Mouse (Mus musculus) embryo, embryonic 11 days (tissue): ENCODE data around the gene Gtpbp3.

Source experiments
- DNase-seq: peaks from one replicate; pipeline ENCODE4 v3.0.0-alpha.2; 2015

Gene Gtpbp3

DNA sequence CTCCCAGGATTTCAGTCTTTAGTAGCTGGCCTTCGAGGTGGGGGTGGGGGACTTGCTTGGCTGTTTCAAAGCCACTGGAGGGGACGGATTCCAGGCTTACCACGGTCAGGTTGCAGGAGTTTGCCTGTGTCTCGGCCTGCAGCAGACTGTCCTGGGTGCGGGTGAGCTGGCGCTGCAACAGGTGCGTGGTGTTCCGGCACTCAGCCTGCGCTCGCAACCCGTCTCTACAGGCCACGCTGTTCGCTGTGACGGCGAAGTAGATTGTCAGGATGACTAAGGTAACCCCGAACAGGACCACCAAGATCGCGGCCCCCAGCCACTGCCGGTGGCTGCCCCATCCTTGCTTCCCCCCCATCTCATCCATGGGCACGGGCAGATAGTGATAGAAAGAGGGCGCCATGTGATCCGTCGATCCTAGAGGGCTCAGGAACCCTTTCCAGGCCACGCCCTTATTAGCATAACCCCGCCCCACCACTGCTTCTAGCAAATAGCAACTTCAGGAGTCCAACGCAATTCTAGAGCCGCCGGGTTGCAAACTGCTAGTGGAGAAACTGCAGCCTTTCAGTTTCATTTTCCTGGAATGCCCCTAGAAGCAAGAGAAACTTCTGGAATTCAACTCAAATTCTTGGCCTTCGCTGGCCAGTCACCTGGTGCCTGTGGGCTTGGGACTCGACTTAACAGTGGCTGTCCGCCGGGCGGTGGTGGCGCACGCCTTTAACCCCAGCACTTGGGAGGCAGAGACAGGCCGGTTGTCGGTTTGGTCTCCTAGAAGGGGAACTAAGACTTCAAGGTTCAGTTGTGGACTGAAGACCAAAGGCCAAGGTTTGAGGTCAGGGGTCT, 49.3 kb downstream of the Gtpbp3 start, which contains the start of gene Bst2:
Bst2 (minus strand) TSS at position 429 of the 840 bp plus-strand sequence.
- peak; percentile 92 for DNase-seq

GRCm38 (mm10) chr8:71542632-71543343, 54.9 kb downstream of the Gtpbp3 start, which contains the start of gene Mvb12a:
Mvb12a (plus strand) TSS chr8:71542922.
- peak; percentile 99 for DNase-seq

DNA sequence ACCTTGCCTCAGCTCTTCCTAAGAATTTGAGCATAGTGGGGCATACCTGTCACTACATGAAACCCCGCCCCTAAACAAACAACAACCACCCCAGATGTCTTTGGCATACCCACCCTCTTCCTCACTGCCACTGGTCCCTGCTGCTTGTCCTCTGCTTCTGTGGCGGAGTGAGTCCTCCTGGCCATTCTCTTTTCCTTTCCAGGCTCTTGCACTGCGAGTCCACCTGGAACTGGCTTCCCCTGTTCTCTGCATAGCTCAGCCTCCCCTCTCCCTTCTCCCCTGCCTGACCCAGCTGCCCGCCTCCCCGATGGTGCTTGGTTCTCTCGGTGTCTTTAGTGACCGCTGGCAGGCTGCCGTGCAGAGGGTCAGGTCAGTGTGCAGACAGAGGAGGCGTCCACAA, 55.9 kb downstream of the Gtpbp3 start:
- no peak for DNase-seq

DNA sequence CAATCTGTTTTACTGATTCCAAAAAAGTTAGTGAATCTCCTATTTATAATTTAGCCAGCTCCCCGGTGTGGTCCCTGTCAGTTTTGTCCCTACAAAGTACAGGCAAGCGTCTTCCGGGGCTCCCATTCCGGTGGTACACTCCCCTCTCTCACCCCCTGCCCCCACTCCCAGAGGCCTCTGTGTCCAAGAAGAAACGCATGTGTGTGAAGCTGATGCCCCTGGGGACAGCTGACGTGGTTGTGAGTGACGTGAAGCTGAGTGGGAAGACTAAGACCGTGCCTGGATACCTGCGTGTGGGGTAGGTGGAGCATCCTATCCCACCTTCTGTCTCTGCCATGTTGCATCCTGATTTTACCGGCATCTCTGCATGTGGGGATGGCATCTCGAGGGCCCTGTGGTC, 57.1 kb downstream of the Gtpbp3 start:
- no peak for DNase-seq

DNA sequence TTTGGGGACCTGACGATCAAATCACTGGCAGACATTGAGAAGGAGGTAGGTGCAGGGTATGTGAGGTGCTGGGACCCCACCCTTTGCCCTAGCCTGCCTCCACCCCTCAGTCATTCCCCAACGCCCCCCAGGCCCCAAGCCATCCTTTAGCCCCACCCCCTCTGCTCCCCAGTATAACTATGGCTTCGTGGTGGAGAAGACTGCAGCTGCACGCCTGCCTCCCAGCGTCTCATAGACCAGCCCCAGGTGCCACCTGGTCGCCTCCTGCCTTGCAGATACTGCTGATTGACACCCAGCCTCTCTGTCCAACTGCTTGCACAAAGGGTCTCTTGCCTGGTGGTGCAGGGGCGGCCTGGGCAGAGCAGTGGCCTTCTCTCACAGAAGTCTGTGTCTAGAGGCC, 59.7 kb downstream of the Gtpbp3 start:
- DNase-seq: no peak
